Mouse (Mus musculus): ENCODE measurements around the gene Ercc8.

Gene Ercc8

GRCm38 (mm10) chr13:108158465-108159240, at the start of gene Ercc8, which contains the start of gene Ndufaf2:
Ercc8 (plus strand) TSS chr13:108158731.
Ndufaf2 (minus strand) TSS chr13:108158623.
- peak; percentile 96 for DNase-seq (ENCODE audit: low spot score)

GRCm38 (mm10) chr13:108110929-108111328, 47.6 kb upstream of the Ercc8 start:
- DNase-seq (ENCODE audit: low spot score), result no peak

- no peak for DNase-seq (ENCODE audit: low spot score)
Observed at GRCm38 (mm10) chr13:108113536-108113935, 45.0 kb upstream of the Ercc8 start.

GRCm38 (mm10) chr13:108114257-108114656, 44.3 kb upstream of the Ercc8 start:
- DNase-seq (ENCODE audit: low spot score), result no peak

- no peak for DNase-seq (ENCODE audit: low spot score)
Observed at GRCm38 (mm10) chr13:108117654-108118053, 40.9 kb upstream of the Ercc8 start.

GRCm38 (mm10) chr13:108118188-108118587, 40.3 kb upstream of the Ercc8 start:
- no peak for DNase-seq (ENCODE audit: low spot score)

- DNase-seq (ENCODE audit: low spot score), result no peak
Observed at GRCm38 (mm10) chr13:108119411-108120310, 38.9 kb upstream of the Ercc8 start.

- no peak for DNase-seq (ENCODE audit: low spot score)
Observed at GRCm38 (mm10) chr13:108123109-108123723, 35.3 kb upstream of the Ercc8 start.

GRCm38 (mm10) chr13:108124096-108124495, 34.4 kb upstream of the Ercc8 start:
- no peak for DNase-seq (ENCODE audit: low spot score)

GRCm38 (mm10) chr13:108126246-108126645, 32.3 kb upstream of the Ercc8 start:
- no peak for DNase-seq (ENCODE audit: low spot score)

- DNase-seq (ENCODE audit: low spot score), result peak; percentile 17
Observed at GRCm38 (mm10) chr13:108127130-108127529, 31.4 kb upstream of the Ercc8 start.

GRCm38 (mm10) chr13:108127883-108128282, 30.6 kb upstream of the Ercc8 start:
- DNase-seq (ENCODE audit: low spot score), result no peak

- DNase-seq (ENCODE audit: low spot score), result no peak
Observed at GRCm38 (mm10) chr13:108129070-108129469, 29.5 kb upstream of the Ercc8 start.

- no peak for DNase-seq (ENCODE audit: low spot score)
Observed at GRCm38 (mm10) chr13:108130737-108131136, 27.8 kb upstream of the Ercc8 start.

GRCm38 (mm10) chr13:108132031-108132819, 26.3 kb upstream of the Ercc8 start:
- DNase-seq (ENCODE audit: low spot score), result no peak

- DNase-seq (ENCODE audit: low spot score), result no peak
Observed at GRCm38 (mm10) chr13:108135617-108136016, 22.9 kb upstream of the Ercc8 start.

GRCm38 (mm10) chr13:108138403-108138977, 20.0 kb upstream of the Ercc8 start:
- DNase-seq (ENCODE audit: low spot score), result no peak

GRCm38 (mm10) chr13:108144086-108144485, 14.4 kb upstream of the Ercc8 start:
- DNase-seq (ENCODE audit: low spot score), result no peak

GRCm38 (mm10) chr13:108151782-108152181, 6.7 kb upstream of the Ercc8 start:
- no peak for DNase-seq (ENCODE audit: low spot score)

- no peak for DNase-seq (ENCODE audit: low spot score)
Observed at GRCm38 (mm10) chr13:108152650-108153372, 5.7 kb upstream of the Ercc8 start.

GRCm38 (mm10) chr13:108157156-108157555, 1.4 kb upstream of the Ercc8 start:
- DNase-seq (ENCODE audit: low spot score), result no peak
